Mouse (Mus musculus) Muller cell, postnatal 12 days (primary cell): ENCODE results near the gene Wnt7b.
A peak's percentile ranks its signal among the peaks of the same experiment; 100 is the strongest.

ENCODE experiments used
- DNase-seq: peaks from one replicate; pipeline ENCODE4 v3.0.0-alpha.2; 2015; ENCODE audit errors: inconsistent ontology term

Gene Wnt7b

GRCm38 (mm10) chr15:85507370-85508014, 74.8 kb downstream of the Wnt7b start:
- DNase-seq, result peak; percentile 88

GRCm38 (mm10) chr15:85506680-85507079, 75.6 kb downstream of the Wnt7b start:
- DNase-seq, result no peak

- DNase-seq, result peak; percentile 89
Observed at GRCm38 (mm10) chr15:85505118-85505925, 77.0 kb downstream of the Wnt7b start.

- DNase-seq, result no peak
Observed at GRCm38 (mm10) chr15:85503127-85503526, 79.1 kb downstream of the Wnt7b start, which contains the start of gene 7530416G11Rik. Gene 7530416G11Rik (minus strand): TSS chr15:85503227.

- DNase-seq, result no peak
Observed at GRCm38 (mm10) chr15:85500267-85500666, 82.0 kb downstream of the Wnt7b start.

- peak; percentile 70 for DNase-seq
Observed at GRCm38 (mm10) chr15:85497981-85498475, 84.2 kb downstream of the Wnt7b start.

GRCm38 (mm10) chr15:85497548-85497947, 84.7 kb downstream of the Wnt7b start:
- DNase-seq, result no peak

GRCm38 (mm10) chr15:85494163-85494621, 88.1 kb downstream of the Wnt7b start:
- DNase-seq, result no peak

- DNase-seq, result no peak
Observed at GRCm38 (mm10) chr15:85489751-85490150, 92.5 kb downstream of the Wnt7b start.

GRCm38 (mm10) chr15:85488900-85489299, 93.4 kb downstream of the Wnt7b start:
- no peak for DNase-seq
